Mouse (Mus musculus) heart, postnatal 0 days (tissue): ENCODE data around the gene Elobl. TPM values are rescaled to one million over a fixed set of nuclear protein-coding genes. Genes with fewer than 3 reads are reported as not detected.

Source experiments
- ATAC-seq: fragments of 200-750 bp; cut with Nextera tagmentation; 2 replicates; pipeline ENCODE4 v1.8.0; 2017; ENCODE audit warnings: low read depth, moderate number of reproducible peaks, moderate library complexity; ENCODE audit not compliant: insufficient read depth
- DNase-seq: peaks from one replicate; pipeline ENCODE4 v3.0.0-alpha.2; 2016; ENCODE audit warnings: low spot score
- H3K27ac ChIP-seq: fragments of 300-500 bp; sonication (generic); 2 replicates; pipeline ENCODE4 v1.5.1; 2014; ENCODE audit warnings: low read depth, mild to moderate bottlenecking
- H3K27me3 ChIP-seq: fragments of 300-500 bp; sonication (generic); 2 replicates; pipeline ENCODE4 v1.6.1; 2014; ENCODE audit warnings: low read length, mixed read lengths; ENCODE audit not compliant: control insufficient read depth, insufficient read depth
- H3K36me3 ChIP-seq: fragments of 300-500 bp; sonication (generic); replicated peaks from 2 replicates; pipeline ENCODE4 v1.6.1; 2014; ENCODE audit warnings: low read length, mixed read lengths; ENCODE audit not compliant: control insufficient read depth, insufficient read depth
- H3K4me1 ChIP-seq: fragments of 300-500 bp; sonication (generic); 2 replicates; pipeline ENCODE4 v1.6.1; 2014; ENCODE audit warnings: antibody characterized with exemption; ENCODE audit not compliant: control insufficient read depth, insufficient read depth
- H3K4me2 ChIP-seq: fragments of 300-500 bp; sonication (generic); 2 replicates; pipeline ENCODE4 v1.6.1; 2014; ENCODE audit warnings: low read depth, mild to moderate bottlenecking, low read length, moderate library complexity
- H3K4me3 ChIP-seq: fragments of 300-500 bp; sonication (generic); 2 replicates; pipeline ENCODE4 v1.5.1; 2014; ENCODE audit warnings: low read depth, low read length
- H3K9ac ChIP-seq: fragments of 300-500 bp; sonication (generic); replicated peaks from 2 replicates; pipeline ENCODE4 v1.6.1; 2014; ENCODE audit warnings: low read depth, low read length, mixed read lengths
- H3K9me3 ChIP-seq: fragments of 300-500 bp; sonication (generic); replicated peaks from 2 replicates; pipeline ENCODE4 v1.6.1; 2016; ENCODE audit warnings: low read length; ENCODE audit not compliant: control insufficient read depth
- CTCF ChIP-seq: IDR thresholded peaks from 2 replicates; pipeline ENCODE4 v1.5.1; 2016; ENCODE audit warnings: antibody characterized with exemption, control low read depth, low read depth
- EP300 ChIP-seq: IDR thresholded peaks from 2 replicates; pipeline ENCODE4 v1.6.1; 2016; ENCODE audit warnings: antibody characterized with exemption, low read depth
- WGBS: fragments of 180-500 bp; shearing (Covaris S2); extraction: QIAGEN DNeasy Blood & Tissue Kit; methylation state at CpG from one replicate; pipeline ENCODE4 v1.1.7; 2014; 5-methylcytosine and 5-hydroxymethylcytosine counted together
- polyA plus RNA-seq: library from polyadenylated mRNA; unstranded; fragments of >200 nt; fragmentation: Nextera tagmentation; extraction: Ambion mirVana; gene quantifications from 2 replicates; pipeline ENCODE4 v1.2.1, GENCODE M21; 2015
- total RNA-seq: library from RNA; depleted of rRNA; stranded (reverse); fragments of >200 nt; gene quantifications from 2 replicates; pipeline ENCODE4 v1.2.3, GENCODE M21; 2014; ENCODE audit warnings: low replicate concordance; rRNA removed

The Elobl gene
- total RNA-seq = not detected in 2 replicates
- not detected in 2 replicates for polyA plus RNA-seq

GRCm38 (mm10) chr11:88966881-88967361, at the start of gene Elobl:
Elobl (minus strand) TSS chr11:88966931.
- H3K9me3 ChIP-seq = no peaks in the 10 kb centered on the region
- DNase-seq (no peak), ATAC-seq (no peak)
- no peaks in the 10 kb centered on the region for H3K4me1 ChIP-seq
- no peak within 1 kb of the TSS for H3K9ac ChIP-seq
- TF ChIP-seq CTCF (no peak), EP300 (no peak)
- no peaks in the 10 kb centered on the region for H3K36me3 ChIP-seq
- 79% methylated on average over 2 of the region's 3 CpGs for WGBS
- H3K27me3 ChIP-seq = no peaks in the 10 kb centered on the region
- no peak within 1 kb of the TSS for H3K4me3 ChIP-seq
- H3K4me2 ChIP-seq = no peak within 1 kb of the TSS
- no peak within 1 kb of the TSS for H3K27ac ChIP-seq

- no peak overlapping the region for H3K9ac ChIP-seq
- no peaks in the 10 kb centered on the region for H3K9me3 ChIP-seq
- DNase-seq (no peak), ATAC-seq (no peak)
- peaks cover 91% of the 10 kb centered on the region for H3K36me3 ChIP-seq
- no peak overlapping the region for H3K27ac ChIP-seq
- no peaks in the 10 kb centered on the region for H3K27me3 ChIP-seq
- TF ChIP-seq EP300 = no peak
- no peak for TF ChIP-seq CTCF
- WGBS = 87% methylated on average over 5 of the region's 5 CpGs
- no peak overlapping the region for H3K4me3 ChIP-seq
- no peaks in the 10 kb centered on the region for H3K4me1 ChIP-seq
- H3K4me2 ChIP-seq = no peak overlapping the region
Measured at GRCm38 (mm10) chr11:89012241-89012640, 45.5 kb upstream of the Elobl start.

- H3K27me3 ChIP-seq = no peaks in the 10 kb centered on the region
- ATAC-seq = no peak
- H3K36me3 ChIP-seq = peaks cover 85% of the 10 kb centered on the region
- no peaks in the 10 kb centered on the region for H3K4me1 ChIP-seq
- H3K9ac ChIP-seq = no peak overlapping the region
- H3K9me3 ChIP-seq = no peaks in the 10 kb centered on the region
- no peak overlapping the region for H3K4me3 ChIP-seq
- H3K27ac ChIP-seq = no peak overlapping the region
- no peak for DNase-seq
- TF ChIP-seq CTCF = no peak
- no peak for TF ChIP-seq EP300
- H3K4me2 ChIP-seq = no peak overlapping the region
- 81% methylated on average over 7 of the region's 7 CpGs for WGBS
Measured at GRCm38 (mm10) chr11:89009496-89009895, 42.8 kb upstream of the Elobl start.

GRCm38 (mm10) chr11:89009066-89009465, 42.3 kb upstream of the Elobl start:
- TF ChIP-seq CTCF (no peak), EP300 (no peak)
- Histone ChIP-seq H3K9ac (no peak overlapping the region), H3K9me3 (no peaks in the 10 kb centered on the region), H3K4me1 (no peaks in the 10 kb centered on the region), H3K4me3 (no peak overlapping the region), H3K36me3 (peaks cover 81% of the 10 kb centered on the region), H3K27ac (no peak overlapping the region), H3K4me2 (no peak overlapping the region), H3K27me3 (no peaks in the 10 kb centered on the region)
- ATAC-seq (no peak), DNase-seq (no peak)
- WGBS = 87% methylated on average over 9 of the region's 9 CpGs

- WGBS = 88% methylated on average over 3 of the region's 3 CpGs
- H3K4me3 ChIP-seq = no peak overlapping the region
- H3K4me2 ChIP-seq = no peak overlapping the region
- no peaks in the 10 kb centered on the region for H3K9me3 ChIP-seq
- peaks cover 66% of the 10 kb centered on the region for H3K36me3 ChIP-seq
- H3K27me3 ChIP-seq = no peaks in the 10 kb centered on the region
- ATAC-seq = no peak
- no peak for TF ChIP-seq CTCF
- TF ChIP-seq EP300 = no peak
- no peak overlapping the region for H3K27ac ChIP-seq
- no peak for DNase-seq
- peaks cover 13% of the 10 kb centered on the region for H3K4me1 ChIP-seq
- H3K9ac ChIP-seq = no peak overlapping the region
Measured at GRCm38 (mm10) chr11:89007582-89007981, 40.9 kb upstream of the Elobl start.

GRCm38 (mm10) chr11:89006404-89006803, 39.7 kb upstream of the Elobl start:
- no peaks in the 10 kb centered on the region for H3K9me3 ChIP-seq
- no peak overlapping the region for H3K9ac ChIP-seq
- H3K4me2 ChIP-seq = no peak overlapping the region
- TF ChIP-seq EP300 = no peak
- ATAC-seq (no peak), DNase-seq (no peak)
- peaks cover 54% of the 10 kb centered on the region for H3K36me3 ChIP-seq
- H3K27ac ChIP-seq = no peak overlapping the region
- H3K4me1 ChIP-seq = peaks cover 21% of the 10 kb centered on the region
- no peaks in the 10 kb centered on the region for H3K27me3 ChIP-seq
- H3K4me3 ChIP-seq = no peak overlapping the region
